Mouse (Mus musculus) intestine, embryonic 14.5 days (tissue): ENCODE measurements around the gene Yipf3. TPM values are rescaled to one million over a fixed set of nuclear protein-coding genes. Genes with fewer than 3 reads are reported as not detected.

ENCODE experiments used
- ATAC-seq: fragments of 200-750 bp; cut with Nextera tagmentation; replicated peaks from 2 replicates; pipeline ENCODE4 v1.8.0; 2017; ENCODE audit warnings: low read depth, moderate number of reproducible peaks, moderate TSS enrichment, moderate library complexity; ENCODE audit not compliant: low FRiP score, low TSS enrichment
- DNase-seq: peaks from one replicate; pipeline ENCODE4 v3.0.0-alpha.2; 2018; ENCODE audit warnings: low spot score
- H3K27ac ChIP-seq: fragments of 300-500 bp; sonication (generic); 2 replicates; pipeline ENCODE4 v1.5.1; 2014; ENCODE audit warnings: low read depth, mild to moderate bottlenecking, control low read depth
- H3K27me3 ChIP-seq: fragments of 300-500 bp; sonication (generic); replicated peaks from 2 replicates; pipeline ENCODE4 v1.6.1; 2014; ENCODE audit warnings: low read length, control low read depth; ENCODE audit not compliant: control insufficient read depth, insufficient read depth
- H3K36me3 ChIP-seq: fragments of 300-500 bp; sonication (generic); 2 replicates; pipeline ENCODE4 v1.6.1; 2014; ENCODE audit warnings: low read length, control low read depth; ENCODE audit not compliant: control insufficient read depth, insufficient read depth
- H3K4me1 ChIP-seq: fragments of 300-500 bp; sonication (generic); replicated peaks from 2 replicates; pipeline ENCODE4 v1.6.1; 2014; ENCODE audit warnings: low read length, control low read depth, mixed read lengths; ENCODE audit not compliant: control insufficient read depth, insufficient read depth
- H3K4me2 ChIP-seq: fragments of 300-500 bp; sonication (generic); 2 replicates; pipeline ENCODE4 v1.6.1; 2014; ENCODE audit warnings: low read length
- H3K4me3 ChIP-seq: fragments of 300-500 bp; sonication (generic); 2 replicates; pipeline ENCODE4 v1.5.1; 2014; ENCODE audit warnings: low read depth, low read length, control low read depth, mixed read lengths
- H3K9ac ChIP-seq: fragments of 300-500 bp; sonication (generic); 2 replicates; pipeline ENCODE4 v1.6.1; 2014; ENCODE audit warnings: mild to moderate bottlenecking, low read length
- H3K9me3 ChIP-seq: fragments of 300-500 bp; sonication (generic); 2 replicates; pipeline ENCODE4 v1.6.1; 2016; ENCODE audit warnings: low read length, control low read depth; ENCODE audit not compliant: control insufficient read depth
- WGBS: fragments of 180-500 bp; shearing (Covaris S2); extraction: QIAGEN DNeasy Blood & Tissue Kit; methylation state at CpG from one replicate; pipeline ENCODE4 v1.1.7; 2014; 5-methylcytosine and 5-hydroxymethylcytosine counted together
- polyA plus RNA-seq: library from polyadenylated mRNA; unstranded; fragments of >200 nt; fragmentation: Nextera tagmentation; extraction: Ambion mirVana; gene quantifications from 2 replicates; pipeline ENCODE4 v1.2.1, GENCODE M21; 2014

Gene Yipf3
- polyA plus RNA-seq, 1 experiment from 2014 or later, result 112 TPM

- Histone ChIP-seq H3K4me1 (no peaks in the 10 kb centered on the region), H3K36me3 (peaks cover 82% of the 10 kb centered on the region), H3K4me3 (no peak overlapping the region), H3K27me3 (no peaks in the 10 kb centered on the region), H3K27ac (no peak overlapping the region), H3K9me3 (no peaks in the 10 kb centered on the region), H3K4me2 (no peak overlapping the region), H3K9ac (no peak overlapping the region)
- ATAC-seq (no peak), DNase-seq (no peak)
- 91% methylated on average over 5 of the region's 5 CpGs for WGBS
These were observed 14.4 kb downstream of the Yipf3 start for GRCm38 (mm10) chr17:46262201-46262694.

- H3K4me2 ChIP-seq, result no peak overlapping the region
- no peaks in the 10 kb centered on the region for H3K27me3 ChIP-seq
- H3K4me3 ChIP-seq, result no peak overlapping the region
- no peaks in the 10 kb centered on the region for H3K4me1 ChIP-seq
- peaks cover 70% of the 10 kb centered on the region for H3K36me3 ChIP-seq
- no peak overlapping the region for H3K27ac ChIP-seq
- DNase-seq (peak; percentile 59), ATAC-seq (no peak)
- H3K9ac ChIP-seq, result no peak overlapping the region
- no peaks in the 10 kb centered on the region for H3K9me3 ChIP-seq
- WGBS, result 87% methylated on average over 12 of the region's 12 CpGs
These were observed 17.6 kb downstream of the Yipf3 start for GRCm38 (mm10) chr17:46265502-46265901.

DNA sequence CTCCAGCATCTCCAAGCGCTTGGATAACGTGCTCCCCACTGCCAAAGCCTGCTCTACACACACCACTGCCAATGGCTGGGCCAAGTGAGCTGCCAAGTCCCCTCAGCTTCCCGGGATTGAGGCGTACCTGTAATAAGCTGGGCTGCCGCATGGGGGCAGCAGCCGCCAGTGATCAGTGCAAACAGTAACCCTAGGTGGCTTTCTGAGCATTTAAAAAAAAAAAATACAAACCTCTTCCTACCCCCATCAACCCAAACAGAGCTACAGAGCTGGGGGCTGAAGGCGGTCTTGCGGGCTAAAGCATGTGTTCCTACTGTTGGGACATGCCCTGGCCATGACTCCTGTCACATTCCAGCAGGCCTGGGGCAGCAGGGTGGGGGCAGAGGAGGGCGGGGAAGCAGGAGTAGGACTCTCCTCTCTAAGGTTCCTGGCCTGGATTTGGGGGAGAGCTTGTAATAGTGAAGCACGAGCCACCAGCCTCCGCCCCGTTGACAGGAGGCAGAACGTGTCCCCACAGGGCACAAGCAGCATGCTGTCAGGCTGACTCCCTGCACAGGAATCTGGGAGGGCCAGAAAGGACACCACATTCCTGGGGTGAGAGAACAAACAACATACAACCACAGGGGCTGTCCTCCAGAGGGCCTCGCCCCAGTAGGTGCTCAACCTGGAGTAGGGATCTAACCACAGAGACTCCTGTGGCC lies 18.2 kb downstream of the Yipf3 start:
- H3K4me3 ChIP-seq, result no peak overlapping the region
- ATAC-seq, result peak; percentile 54; the same call in 1 of the 2 replicates
- no peak overlapping the region for H3K27ac ChIP-seq
- peaks cover 72% of the 10 kb centered on the region for H3K36me3 ChIP-seq
- no peaks in the 10 kb centered on the region for H3K4me1 ChIP-seq
- H3K27me3 ChIP-seq, result no peaks in the 10 kb centered on the region
- H3K9me3 ChIP-seq, result no peaks in the 10 kb centered on the region
- no peak overlapping the region for H3K4me2 ChIP-seq
- WGBS, result 25% methylated on average over 14 of the region's 14 CpGs
- no peak overlapping the region for H3K9ac ChIP-seq
- DNase-seq, result peak; percentile 94

DNA sequence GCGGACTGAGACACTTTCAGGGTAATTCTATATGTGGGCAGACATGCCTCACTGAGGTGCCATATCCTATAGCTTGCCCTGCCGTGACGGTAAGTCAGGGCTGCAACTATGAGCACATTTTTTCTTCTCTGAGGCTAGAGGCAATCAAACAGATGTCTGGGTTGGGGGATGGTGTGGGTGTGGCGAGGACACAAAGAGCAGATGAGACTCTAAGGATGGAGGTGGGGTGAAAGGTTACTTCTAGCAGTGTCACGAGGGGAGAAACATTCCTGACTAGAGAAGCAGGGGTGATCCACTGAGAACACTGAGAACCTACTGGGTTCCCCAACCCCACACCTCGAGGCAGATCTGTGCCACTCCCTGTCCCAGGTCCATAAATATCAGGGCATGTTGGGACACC lies 19.1 kb downstream of the Yipf3 start:
- WGBS, result 45% methylated on average over 6 of the region's 6 CpGs

GRCm38 (mm10) chr17:46267511-46267910 lies 19.6 kb downstream of the Yipf3 start:
- H3K27ac ChIP-seq, result no peak overlapping the region
- WGBS, result 74% methylated on average over 7 of the region's 7 CpGs
- DNase-seq (no peak), ATAC-seq (no peak)
- H3K36me3 ChIP-seq, result peaks cover 70% of the 10 kb centered on the region
- H3K4me3 ChIP-seq, result no peak overlapping the region
- no peaks in the 10 kb centered on the region for H3K9me3 ChIP-seq
- H3K4me2 ChIP-seq, result no peak overlapping the region
- H3K27me3 ChIP-seq, result no peaks in the 10 kb centered on the region
- no peaks in the 10 kb centered on the region for H3K4me1 ChIP-seq
- no peak overlapping the region for H3K9ac ChIP-seq

More for the DNA sequence above, 19.1 kb downstream of the Yipf3 start:
- no peak overlapping the region for H3K4me3 ChIP-seq
- no peak overlapping the region for H3K4me2 ChIP-seq
- H3K36me3 ChIP-seq, result peaks cover 72% of the 10 kb centered on the region
- no peak overlapping the region for H3K27ac ChIP-seq
- H3K9ac ChIP-seq, result no peak overlapping the region
- no peaks in the 10 kb centered on the region for H3K4me1 ChIP-seq
- H3K9me3 ChIP-seq, result no peaks in the 10 kb centered on the region
- no peak for DNase-seq
- no peaks in the 10 kb centered on the region for H3K27me3 ChIP-seq
- ATAC-seq, result no peak

- Histone ChIP-seq H3K36me3 (peaks cover 66% of the 10 kb centered on the region), H3K27ac (no peak overlapping the region), H3K4me1 (no peaks in the 10 kb centered on the region), H3K9ac (no peak overlapping the region), H3K4me3 (no peak overlapping the region), H3K4me2 (no peak overlapping the region), H3K27me3 (no peaks in the 10 kb centered on the region), H3K9me3 (no peaks in the 10 kb centered on the region)
- WGBS, result 76% methylated on average over 10 of the region's 10 CpGs
- ATAC-seq (no peak), DNase-seq (no peak)
These were observed 20.3 kb downstream of the Yipf3 start for GRCm38 (mm10) chr17:46268026-46268720.

- no peaks in the 10 kb centered on the region for H3K4me1 ChIP-seq
- H3K4me2 ChIP-seq, result no peak overlapping the region
- no peaks in the 10 kb centered on the region for H3K9me3 ChIP-seq
- no peak overlapping the region for H3K27ac ChIP-seq
- H3K36me3 ChIP-seq, result peaks cover 52% of the 10 kb centered on the region
- WGBS, result 84% methylated on average over 19 of the region's 19 CpGs
- ATAC-seq (no peak), DNase-seq (no peak)
- no peak overlapping the region for H3K9ac ChIP-seq
- no peak overlapping the region for H3K4me3 ChIP-seq
- no peaks in the 10 kb centered on the region for H3K27me3 ChIP-seq
These were observed 22.1 kb downstream of the Yipf3 start for GRCm38 (mm10) chr17:46269771-46270534.

DNA sequence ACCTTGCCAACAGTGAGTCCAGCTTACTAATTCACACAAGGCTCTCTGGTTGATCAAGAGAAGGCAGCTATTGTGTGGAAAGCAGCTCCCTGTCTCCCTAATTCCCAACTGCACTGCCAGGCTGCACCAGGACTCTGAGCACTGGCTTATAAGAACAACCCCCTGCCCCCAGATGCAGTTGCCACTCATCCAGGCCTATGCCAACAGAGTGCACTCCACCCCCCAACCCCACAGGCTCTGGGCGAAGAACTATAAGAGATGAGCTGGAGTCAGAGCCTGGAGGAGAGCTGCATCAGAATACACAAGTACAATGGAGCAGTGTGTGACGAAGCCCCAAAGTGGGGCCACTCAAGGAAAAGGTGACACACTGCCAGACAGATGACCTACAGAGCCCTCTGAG lies 24.2 kb downstream of the Yipf3 start:
- Histone ChIP-seq H3K4me3 (no peak overlapping the region), H3K9me3 (no peaks in the 10 kb centered on the region), H3K27ac (no peak overlapping the region), H3K9ac (no peak overlapping the region), H3K4me2 (no peak overlapping the region), H3K4me1 (no peaks in the 10 kb centered on the region), H3K36me3 (peaks cover 50% of the 10 kb centered on the region), H3K27me3 (no peaks in the 10 kb centered on the region)
- 91% methylated on average over 2 of the region's 2 CpGs for WGBS
- DNase-seq (no peak), ATAC-seq (no peak)
